Comparison of ENCODE assay signal across 10 mouse cellular contexts in the genomic region with DNA sequence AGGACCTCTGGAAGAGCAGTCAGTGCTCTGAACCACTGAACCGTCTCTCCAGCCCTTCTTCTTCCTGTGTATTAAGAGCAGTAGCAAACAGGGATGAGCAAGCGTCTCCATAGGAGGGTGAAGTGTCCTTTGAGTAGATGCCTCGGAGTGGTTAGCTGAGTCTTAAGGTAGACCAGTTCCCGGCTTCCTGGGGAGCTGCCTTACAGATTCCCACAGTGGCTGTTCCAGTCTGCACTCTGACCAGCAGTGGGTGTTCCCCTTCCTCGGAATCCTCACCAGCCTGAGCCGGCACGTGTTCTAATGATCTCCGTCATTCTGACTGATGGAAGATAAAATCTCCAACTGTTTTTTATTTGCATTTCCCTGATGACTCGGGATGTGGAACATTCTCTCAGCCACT.
"Had no signal": no experiment of that assay in that cellular context is flagged by ENCODE, and none has a peak within 500 bp of the region (broad histone marks: within the 10 kb centered on the region; RNA-seq: fewer than 3 reads in every experiment).

No protein-coding gene starts in this region.

- DNase-seq: gastrocnemius, postnatal 10 days; gastrocnemius, postnatal 25 days; heart, adult 2 months; heart, postnatal 10 days; heart, postnatal 4 days; kidney, adult 18-20 months; kidney, adult 8-10 months; kidney, postnatal 10 days; kidney, postnatal 25 days; kidney, postnatal 4 days had no signal
